Mouse (Mus musculus) adrenal gland, postnatal 25 days (tissue): ENCODE measurements at regions not wholly inside any gene's neighbourhood (a gene's known extent, or its start where the extent isn't known, plus 50 kb on each side); places are given as distances from the start of the nearest gene placed in this dataset.

Experiments used
- DNase-seq: peaks from one replicate; pipeline ENCODE4 v3.0.0; 2021; ENCODE audit warnings: mixed read lengths

- DNase-seq: no peak
Measured at GRCm38 (mm10) chr2:19714025-19714424, 56.5 kb downstream of the Otud1 start.

GRCm38 (mm10) chr2:19715564-19716238 lies 58.1 kb downstream of the Otud1 start:
- peak; percentile 50 for DNase-seq

- DNase-seq: no peak
Measured at GRCm38 (mm10) chr2:19716388-19716787, 58.8 kb downstream of the Otud1 start.

- no peak for DNase-seq
Measured at GRCm38 (mm10) chr2:19726085-19726484, 68.5 kb downstream of the Otud1 start.

GRCm38 (mm10) chr2:19726904-19727303 lies 69.4 kb downstream of the Otud1 start:
- peak; percentile 53 for DNase-seq

- no peak for DNase-seq
Measured at GRCm38 (mm10) chr2:19732922-19733859, 75.6 kb downstream of the Otud1 start.

GRCm38 (mm10) chr2:19734164-19734870 lies 76.8 kb downstream of the Otud1 start:
- no peak for DNase-seq

GRCm38 (mm10) chr2:19741508-19741907 lies 84.0 kb downstream of the Otud1 start:
- DNase-seq: no peak

- no peak for DNase-seq
Measured at GRCm38 (mm10) chr2:19743467-19743866, 85.9 kb downstream of the Otud1 start.

- no peak for DNase-seq
Measured at GRCm38 (mm10) chr2:19744986-19745660, 87.6 kb downstream of the Otud1 start.

GRCm38 (mm10) chr2:19752753-19753152 lies 95.2 kb downstream of the Otud1 start:
- no peak for DNase-seq

- no peak for DNase-seq
Measured at GRCm38 (mm10) chr2:19753479-19753878, 95.9 kb downstream of the Otud1 start.

GRCm38 (mm10) chr2:19757910-19758309 lies 100.4 kb downstream of the Otud1 start:
- DNase-seq: no peak

- DNase-seq: no peak
Measured at GRCm38 (mm10) chr2:19759169-19759568, 101.6 kb downstream of the Otud1 start.

GRCm38 (mm10) chr2:19759577-19759976 lies 102.0 kb downstream of the Otud1 start:
- no peak for DNase-seq

GRCm38 (mm10) chr2:19762996-19763395 lies 105.4 kb downstream of the Otud1 start:
- DNase-seq: no peak

GRCm38 (mm10) chr2:19784913-19785312 lies 124.7 kb upstream of the Etl4 start:
- no peak for DNase-seq

GRCm38 (mm10) chr2:19785663-19786260 lies 123.8 kb upstream of the Etl4 start:
- DNase-seq: no peak

GRCm38 (mm10) chr2:19792177-19792576 lies 117.4 kb upstream of the Etl4 start:
- no peak for DNase-seq

- DNase-seq: no peak
Measured at GRCm38 (mm10) chr2:19796790-19797189, 112.8 kb upstream of the Etl4 start.
